Mouse (Mus musculus) small intestine, adult 2 months (tissue): ENCODE measurements at regions not wholly inside any gene's neighbourhood (a gene's known extent, or its start where the extent isn't known, plus 50 kb on each side); places are given as distances from the start of the nearest gene placed in this dataset.

ENCODE experiments used
- CTCF ChIP-seq: fragments of 200-500 bp; IDR thresholded peaks from 2 replicates; pipeline ENCODE4 v1.5.1; 2012; ENCODE audit warnings: low read depth, mild to moderate bottlenecking, control low read depth, inconsistent platforms, low read length, moderate library complexity, mixed read lengths; ENCODE audit not compliant: insufficient replicate concordance, insufficient read length; ENCODE audit errors: extremely low read depth
- POLR2A ChIP-seq: fragments of 200-500 bp; IDR thresholded peaks from 2 replicates; pipeline ENCODE4 v1.6.1; 2012; ENCODE audit warnings: low read depth, mild to moderate bottlenecking, control low read depth, inconsistent platforms, low read length, moderate library complexity

GRCm38 (mm10) chr12:107067346-107067745 is 421.1 kb upstream of the 3110018I06Rik start:
- TF ChIP-seq CTCF = no peak
- no peak for TF ChIP-seq POLR2A
